In the genomic region with DNA sequence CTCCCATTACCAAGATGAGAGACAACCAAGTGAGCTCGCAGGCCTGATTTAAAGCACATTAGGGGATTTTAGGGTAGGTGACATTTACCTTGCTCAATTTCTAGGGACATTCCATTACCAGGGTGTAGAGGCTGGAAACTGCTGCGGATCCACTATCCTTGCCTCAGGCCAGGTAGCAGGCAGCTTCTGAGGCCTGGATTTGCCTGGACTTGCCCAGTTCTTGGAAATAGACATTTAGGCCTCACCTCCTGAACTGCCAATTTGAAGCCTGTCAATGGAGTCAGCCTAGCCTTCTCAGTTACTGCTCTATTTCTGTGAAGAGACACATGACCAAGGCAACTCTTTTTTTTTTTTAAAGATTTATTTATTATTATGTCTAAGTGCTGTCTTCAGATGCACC, we compare ENCODE assay signal across 14 mouse cellular contexts.
"Had no signal": no experiment of that assay in that cellular context is flagged by ENCODE, and none has a peak within 500 bp of the region (broad histone marks: within the 10 kb centered on the region; RNA-seq: fewer than 3 reads in every experiment).

No protein-coding gene starts in this region.

- H3K27me3 ChIP-seq: lung, embryonic 15.5 days; megakaryocyte, embryonic 14.5 days; midbrain, embryonic 13.5 days; midbrain, embryonic 15.5 days; neural tube, embryonic 12.5 days had no signal

- DNase-seq: lung, adult 2 months; lung, postnatal 14 days; lung, postnatal 36 days; right cerebral cortex, postnatal 14 days; spleen, adult 18-20 months; thymus, adult 18-20 months; thymus, postnatal 14 days; thymus, postnatal 36 days had no signal

- H3K9ac ChIP-seq: lung, embryonic 15.5 days; midbrain, embryonic 13.5 days; midbrain, embryonic 15.5 days; neural tube, embryonic 12.5 days had no signal

- H3K4me1 ChIP-seq: lung, embryonic 15.5 days; midbrain, embryonic 13.5 days; midbrain, embryonic 15.5 days; neural tube, embryonic 12.5 days had no signal

- H3K4me3 ChIP-seq: lung, embryonic 15.5 days; megakaryocyte, embryonic 14.5 days; midbrain, embryonic 13.5 days; midbrain, embryonic 15.5 days; neural tube, embryonic 12.5 days had no signal

- H3K9me3 ChIP-seq: lung, embryonic 15.5 days; midbrain, embryonic 15.5 days had no signal

- H3K36me3 ChIP-seq: midbrain, embryonic 15.5 days had no signal

- H3K27ac ChIP-seq: lung, embryonic 15.5 days; macrophage; midbrain, embryonic 13.5 days; midbrain, embryonic 15.5 days; neural tube, embryonic 12.5 days had no signal
